Mouse (Mus musculus): ENCODE results near the gene Vmn2r7. TPM values are rescaled to one million over a fixed set of nuclear protein-coding genes. Genes with fewer than 3 reads are reported as not detected.
"Not testable (repeated sequence)": the region's sequence is repeated elsewhere in the genome, so short reads cannot be mapped to it uniquely, and the experiment has no call there.

Vmn2r7 gene
- total RNA-seq (2021), result not detected
- long read RNA-seq, experiment 1, result 0 reads
- long read RNA-seq, experiment 2, result 0 reads

- not testable (repeated sequence) for DNase-seq
Observed at GRCm38 (mm10) chr3:64844665-64845064, at the start of gene Vmn2r7. Vmn2r7 (minus strand) TSS chr3:64844765.

GRCm38 (mm10) chr3:64889725-64890124, 45.2 kb upstream of the Vmn2r7 start:
- DNase-seq, result no peak

- DNase-seq, result no peak
Observed at GRCm38 (mm10) chr3:64878199-64878977, 33.8 kb upstream of the Vmn2r7 start.

- no peak for DNase-seq
Observed at GRCm38 (mm10) chr3:64876669-64877068, 32.1 kb upstream of the Vmn2r7 start.

GRCm38 (mm10) chr3:64842881-64843280, 1.7 kb downstream of the Vmn2r7 start:
- no peak for DNase-seq

- peak; percentile 2 to 57 for DNase-seq
Observed at GRCm38 (mm10) chr3:64842299-64842698, 2.3 kb downstream of the Vmn2r7 start.

GRCm38 (mm10) chr3:64831134-64831533, 13.4 kb downstream of the Vmn2r7 start:
- no peak for DNase-seq

GRCm38 (mm10) chr3:64791245-64791591, 53.3 kb downstream of the Vmn2r7 start:
- no peak for DNase-seq

GRCm38 (mm10) chr3:64790509-64791244, 53.9 kb downstream of the Vmn2r7 start:
- DNase-seq, result peak; percentile 26 to 74

GRCm38 (mm10) chr3:64782901-64783300, 61.7 kb downstream of the Vmn2r7 start:
- no peak for DNase-seq

GRCm38 (mm10) chr3:64772132-64772531, 72.4 kb downstream of the Vmn2r7 start:
- no peak for DNase-seq

- DNase-seq, result no peak
Observed at GRCm38 (mm10) chr3:64756145-64756544, 88.4 kb downstream of the Vmn2r7 start.

GRCm38 (mm10) chr3:64727187-64727970, 117.2 kb downstream of the Vmn2r7 start:
- not testable (repeated sequence) for DNase-seq

- DNase-seq, result not testable (repeated sequence)
Observed at GRCm38 (mm10) chr3:64725736-64726135, 118.8 kb downstream of the Vmn2r7 start.

- not testable (repeated sequence) for DNase-seq
Observed at GRCm38 (mm10) chr3:64676069-64676468, 168.5 kb downstream of the Vmn2r7 start.

Data from heart, adult 18-20 months (tissue).